Mouse (Mus musculus) fibroblast of lung, adult 2 months (primary cell): ENCODE data around the gene Kcng1.

Experiments
- DNase-seq: peaks from one replicate; pipeline ENCODE4 v3.0.0-alpha.2; 2011; ENCODE audit warnings: low read depth

Gene Kcng1

GRCm38 (mm10) chr2:168260124-168260523 is 21.4 kb downstream of the Kcng1 start:
- DNase-seq: no peak

- DNase-seq: no peak
Observed at GRCm38 (mm10) chr2:168259046-168259445, 22.5 kb downstream of the Kcng1 start.

GRCm38 (mm10) chr2:168257188-168257587 is 24.3 kb downstream of the Kcng1 start:
- DNase-seq: no peak

- DNase-seq: no peak
Observed at GRCm38 (mm10) chr2:168256506-168256905, 25.0 kb downstream of the Kcng1 start.

- no peak for DNase-seq
Observed at GRCm38 (mm10) chr2:168253822-168254221, 27.7 kb downstream of the Kcng1 start.

- no peak for DNase-seq
Observed at GRCm38 (mm10) chr2:168252639-168253292, 28.8 kb downstream of the Kcng1 start.

- DNase-seq: peak; percentile 61
Observed at GRCm38 (mm10) chr2:168250270-168250669, 31.3 kb downstream of the Kcng1 start.

GRCm38 (mm10) chr2:168248856-168249245 is 32.7 kb downstream of the Kcng1 start:
- DNase-seq: no peak

- DNase-seq: no peak
Observed at GRCm38 (mm10) chr2:168248167-168248855, 33.2 kb downstream of the Kcng1 start.

GRCm38 (mm10) chr2:168245571-168245970 is 36.0 kb downstream of the Kcng1 start:
- no peak for DNase-seq

GRCm38 (mm10) chr2:168243278-168243677 is 38.3 kb downstream of the Kcng1 start:
- DNase-seq: no peak

GRCm38 (mm10) chr2:168242841-168243240 is 38.7 kb downstream of the Kcng1 start:
- DNase-seq: no peak

GRCm38 (mm10) chr2:168238335-168238734 is 43.2 kb downstream of the Kcng1 start:
- DNase-seq: no peak

GRCm38 (mm10) chr2:168233286-168233685 is 48.2 kb downstream of the Kcng1 start:
- no peak for DNase-seq

GRCm38 (mm10) chr2:168231471-168231829 is 50.1 kb downstream of the Kcng1 start:
- no peak for DNase-seq

- DNase-seq: no peak
Observed at GRCm38 (mm10) chr2:168230773-168231470, 50.6 kb downstream of the Kcng1 start.

- DNase-seq: peak; percentile 71
Observed at GRCm38 (mm10) chr2:168230026-168230728, 51.4 kb downstream of the Kcng1 start, which contains the start of the genes Gm20716, Dpm1 and Mocs3. Gm20716 (minus strand) TSS chr2:168230364. Dpm1 (minus strand) TSS chr2:168230591. Mocs3 (plus strand) TSS chr2:168230622.

- no peak for DNase-seq
Observed at GRCm38 (mm10) chr2:168229116-168230025, 52.2 kb downstream of the Kcng1 start.

GRCm38 (mm10) chr2:168223326-168223725 is 58.2 kb downstream of the Kcng1 start:
- no peak for DNase-seq

GRCm38 (mm10) chr2:168213788-168214397 is 67.6 kb downstream of the Kcng1 start:
- DNase-seq: no peak
